Mouse (Mus musculus) liver, postnatal 0 days (tissue): ENCODE measurements at regions not wholly inside any gene's neighbourhood (a gene's known extent, or its start where the extent isn't known, plus 50 kb on each side); places are given as distances from the start of the nearest gene placed in this dataset.

Source experiments
- ATAC-seq: fragments of 200-750 bp; cut with Nextera tagmentation; 2 replicates; pipeline ENCODE4 v1.8.0; 2017; ENCODE audit warnings: mild to moderate bottlenecking, moderate library complexity
- DNase-seq: peaks from one replicate; pipeline ENCODE4 v3.0.0-alpha.2; 2016
- H3K27ac ChIP-seq: fragments of 300-500 bp; sonication (generic); 2 replicates; pipeline ENCODE4 v1.5.1; 2014; ENCODE audit warnings: antibody characterized with exemption, moderate library complexity, mild to moderate bottlenecking, low read depth
- H3K27me3 ChIP-seq: fragments of 300-500 bp; sonication (generic); 2 replicates; pipeline ENCODE4 v1.6.1; 2014; ENCODE audit warnings: low read length, control low read depth, mixed read lengths; ENCODE audit not compliant: insufficient read depth
- H3K36me3 ChIP-seq: fragments of 300-500 bp; sonication (generic); replicated peaks from 2 replicates; pipeline ENCODE4 v1.6.1; 2014; ENCODE audit warnings: mild to moderate bottlenecking, control low read depth, low read length, moderate library complexity, mixed read lengths; ENCODE audit not compliant: insufficient read depth
- H3K4me1 ChIP-seq: fragments of 300-500 bp; sonication (generic); 2 replicates; pipeline ENCODE4 v1.6.1; 2014; ENCODE audit warnings: antibody characterized with exemption, mild to moderate bottlenecking, control low read depth; ENCODE audit not compliant: insufficient read depth
- H3K4me2 ChIP-seq: fragments of 300-500 bp; sonication (generic); 2 replicates; pipeline ENCODE4 v1.6.1; 2014; ENCODE audit warnings: low read depth, mild to moderate bottlenecking, low read length, moderate library complexity, mixed read lengths
- H3K4me3 ChIP-seq: fragments of 300-500 bp; sonication (generic); 2 replicates; pipeline ENCODE4 v1.5.1; 2014; ENCODE audit warnings: low read depth, low read length
- H3K9ac ChIP-seq: fragments of 300-500 bp; sonication (generic); replicated peaks from 2 replicates; pipeline ENCODE4 v1.6.1; 2014; ENCODE audit warnings: mild to moderate bottlenecking, moderate library complexity
- H3K9me3 ChIP-seq: fragments of 300-500 bp; sonication (generic); 2 replicates; pipeline ENCODE4 v1.6.1; 2016; ENCODE audit warnings: mild to moderate bottlenecking, control low read depth, low read length, mixed read lengths
- CTCF ChIP-seq: sonication (generic); IDR thresholded peaks from 2 replicates; pipeline ENCODE4 v1.5.1; 2016; ENCODE audit warnings: antibody characterized with exemption, low read depth
- EP300 ChIP-seq: IDR thresholded peaks from 2 replicates; pipeline ENCODE4 v1.6.1; 2016; ENCODE audit warnings: antibody characterized with exemption, low read depth, mild to moderate bottlenecking
- WGBS: fragments of 180-500 bp; shearing (Covaris S2); extraction: QIAGEN DNeasy Blood & Tissue Kit; methylation state at CpG from one replicate; pipeline ENCODE4 v1.1.7; 2014; ENCODE audit not compliant: insufficient replicate concordance; 5-methylcytosine and 5-hydroxymethylcytosine counted together

- ATAC-seq (no peak), DNase-seq (no peak)
- 54% methylated on average over 9 of the region's 9 CpGs for WGBS
- no peak overlapping the region; the same call in 1 of the 2 replicates for H3K9ac ChIP-seq
- no peaks in the 10 kb centered on the region for H3K9me3 ChIP-seq
- no peaks in the 10 kb centered on the region for H3K4me1 ChIP-seq
- H3K4me3 ChIP-seq = no peak overlapping the region
- no peaks in the 10 kb centered on the region for H3K36me3 ChIP-seq
- peak overlapping the region; percentile 75; the same call in 1 of the 2 replicates for H3K4me2 ChIP-seq
- peaks cover 45% of the 10 kb centered on the region for H3K27me3 ChIP-seq
- no peak for TF ChIP-seq EP300
- no peak for TF ChIP-seq CTCF
- H3K27ac ChIP-seq = peak overlapping the region; percentile 71
Observed at GRCm38 (mm10) chr15:85668871-85669651, 65.7 kb upstream of the Ppara start.

- no peak for TF ChIP-seq CTCF
- TF ChIP-seq EP300 = no peak
- H3K27ac ChIP-seq = peak overlapping the region; percentile 76
- ATAC-seq = no peak
- H3K9me3 ChIP-seq = no peaks in the 10 kb centered on the region
- H3K4me3 ChIP-seq = peak overlapping the region; percentile 56
- 46% methylated on average over 15 of the region's 15 CpGs for WGBS
- H3K36me3 ChIP-seq = no peaks in the 10 kb centered on the region
- H3K4me1 ChIP-seq = no peaks in the 10 kb centered on the region
- H3K4me2 ChIP-seq = peak overlapping the region; percentile 75
- H3K9ac ChIP-seq = no peak overlapping the region; the same call in 1 of the 2 replicates
- DNase-seq = no peak
- H3K27me3 ChIP-seq = peaks cover 48% of the 10 kb centered on the region
Observed at GRCm38 (mm10) chr15:85669652-85670175, 65.1 kb upstream of the Ppara start.

GRCm38 (mm10) chr15:85670176-85670788 lies 64.5 kb upstream of the Ppara start:
- DNase-seq = peak; percentile 33
- ATAC-seq = peak; percentile 19; the same call in 1 of the 2 replicates
- Histone ChIP-seq H3K9ac (peak overlapping the region; percentile 59), H3K4me3 (peak overlapping the region; percentile 56), H3K36me3 (no peaks in the 10 kb centered on the region), H3K4me1 (no peaks in the 10 kb centered on the region), H3K27me3 (peaks cover 48% of the 10 kb centered on the region), H3K9me3 (no peaks in the 10 kb centered on the region), H3K4me2 (peak overlapping the region; percentile 75), H3K27ac (peak overlapping the region; percentile 76)
- 1% methylated on average over 44 of the region's 64 CpGs for WGBS
- TF ChIP-seq CTCF (no peak), EP300 (no peak)

GRCm38 (mm10) chr15:85670789-85671700 lies 63.7 kb upstream of the Ppara start:
- H3K27me3 ChIP-seq = peaks cover 48% of the 10 kb centered on the region
- peak overlapping the region; percentile 76 for H3K27ac ChIP-seq
- H3K36me3 ChIP-seq = no peaks in the 10 kb centered on the region
- H3K9me3 ChIP-seq = no peaks in the 10 kb centered on the region
- H3K4me2 ChIP-seq = peak overlapping the region; percentile 75
- WGBS = 2% methylated on average over 64 of the region's 141 CpGs
- ATAC-seq = peak; percentile 49
- peak overlapping the region; percentile 59 for H3K9ac ChIP-seq
- H3K4me1 ChIP-seq = no peaks in the 10 kb centered on the region
- H3K4me3 ChIP-seq = peak overlapping the region; percentile 56
- peak; percentile 52 for DNase-seq
- no peak for TF ChIP-seq CTCF
- no peak for TF ChIP-seq EP300

GRCm38 (mm10) chr15:85671701-85672191 lies 63.0 kb upstream of the Ppara start:
- peak overlapping the region; percentile 76; the same call in 1 of the 2 replicates for H3K27ac ChIP-seq
- H3K4me2 ChIP-seq = peak overlapping the region; percentile 75
- WGBS = 5% methylated on average over 48 of the region's 50 CpGs
- no peak for DNase-seq
- no peaks in the 10 kb centered on the region for H3K9me3 ChIP-seq
- no peaks in the 10 kb centered on the region for H3K36me3 ChIP-seq
- ATAC-seq = no peak
- H3K4me3 ChIP-seq = peak overlapping the region; percentile 56
- H3K27me3 ChIP-seq = peaks cover 48% of the 10 kb centered on the region
- peak overlapping the region; percentile 59 for H3K9ac ChIP-seq
- no peaks in the 10 kb centered on the region for H3K4me1 ChIP-seq
- TF ChIP-seq CTCF (no peak), EP300 (no peak)
